22 mouse cellular contexts compared by ENCODE assay signal in the genomic region with DNA sequence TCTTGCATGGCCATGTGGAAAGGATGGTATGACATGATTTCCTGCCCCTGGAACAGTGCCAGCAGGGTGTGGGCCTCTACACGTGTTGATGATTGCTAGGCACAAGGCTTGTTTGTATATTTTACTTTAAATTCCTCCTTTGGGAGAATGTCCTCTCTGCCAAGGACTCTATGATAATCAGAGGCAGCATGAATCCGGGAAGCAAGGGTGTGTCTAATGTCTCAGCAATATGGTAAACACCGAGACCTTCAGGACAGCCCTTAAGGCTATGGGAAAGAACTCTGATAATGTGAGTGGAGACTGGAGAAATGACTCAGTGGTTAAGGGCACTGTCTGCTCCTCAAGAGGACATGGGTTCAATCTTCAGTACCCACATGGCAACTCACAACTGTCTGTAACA. TPM values are rescaled to one million over a fixed set of nuclear protein-coding genes. Genes with fewer than 3 reads are reported as not detected.
"Had no signal": no experiment of that assay in that cellular context is flagged by ENCODE, and none has a peak within 500 bp of the region (broad histone marks: within the 10 kb centered on the region; RNA-seq: fewer than 3 reads in every experiment).

No protein-coding gene starts in this region.

- H3K4me2 ChIP-seq: heart, embryonic 12.5 days; hindbrain, embryonic 13.5 days; hindbrain, embryonic 15.5 days; limb, embryonic 13.5 days; limb, embryonic 15.5 days had no signal

- H3K4me3 ChIP-seq: heart, adult 2 months; heart, embryonic 12.5 days; hindbrain, embryonic 13.5 days; hindbrain, embryonic 15.5 days; limb, embryonic 13.5 days; limb, embryonic 15.5 days had no signal

- ATAC-seq: forebrain, postnatal 0 days; hindbrain, postnatal 0 days; intestine, embryonic 16.5 days had no signal

- H3K36me3 ChIP-seq: heart, embryonic 12.5 days; hindbrain, embryonic 13.5 days; hindbrain, embryonic 15.5 days; limb, embryonic 13.5 days; limb, embryonic 15.5 days had no signal

- DNase-seq: forebrain, postnatal 0 days; gastrocnemius, postnatal 14 days; gastrocnemius, postnatal 36 days; heart, adult 11 months; heart, adult 2 months; heart, postnatal 10 days; kidney, adult 11 months; kidney, adult 8-10 months; kidney, postnatal 14 days; kidney, postnatal 36 days; layer of hippocampus, adult 9-11 months; layer of hippocampus, postnatal 36 days; left cerebral cortex, postnatal 4 days had no signal

- H3K27ac ChIP-seq: heart, adult 2 months; hindbrain, embryonic 13.5 days; hindbrain, embryonic 15.5 days; hindbrain, postnatal 0 days; limb, embryonic 13.5 days; limb, embryonic 15.5 days had no signal

- H3K9me3 ChIP-seq: heart, embryonic 12.5 days; hindbrain, embryonic 13.5 days; hindbrain, embryonic 15.5 days; limb, embryonic 13.5 days; limb, embryonic 15.5 days had no signal

- H3K9ac ChIP-seq: forebrain, postnatal 0 days; heart, embryonic 12.5 days; hindbrain, embryonic 13.5 days; hindbrain, embryonic 15.5 days; limb, embryonic 13.5 days; limb, embryonic 15.5 days had no signal

- H3K27me3 ChIP-seq: hindbrain, embryonic 15.5 days had no signal

RNA-seq across cellular contexts. Expression of gene Kcna5, which starts 23.1 kb away (rescaled TPM):
- total RNA-seq: hematopoietic stem cell, adult 5-6 weeks had no signal
- polyA plus RNA-seq: liver, adult 2 months had no signal
